Mouse (Mus musculus) neural tube, embryonic 10.5 days (tissue): Measurements from ENCODE around the gene Tardbp.

Source experiments
- DNase-seq: peaks from one replicate; pipeline ENCODE4 v3.0.0-alpha.2; 2017; ENCODE audit warnings: low spot score; ENCODE audit errors: extremely low spot score

Tardbp gene

DNA sequence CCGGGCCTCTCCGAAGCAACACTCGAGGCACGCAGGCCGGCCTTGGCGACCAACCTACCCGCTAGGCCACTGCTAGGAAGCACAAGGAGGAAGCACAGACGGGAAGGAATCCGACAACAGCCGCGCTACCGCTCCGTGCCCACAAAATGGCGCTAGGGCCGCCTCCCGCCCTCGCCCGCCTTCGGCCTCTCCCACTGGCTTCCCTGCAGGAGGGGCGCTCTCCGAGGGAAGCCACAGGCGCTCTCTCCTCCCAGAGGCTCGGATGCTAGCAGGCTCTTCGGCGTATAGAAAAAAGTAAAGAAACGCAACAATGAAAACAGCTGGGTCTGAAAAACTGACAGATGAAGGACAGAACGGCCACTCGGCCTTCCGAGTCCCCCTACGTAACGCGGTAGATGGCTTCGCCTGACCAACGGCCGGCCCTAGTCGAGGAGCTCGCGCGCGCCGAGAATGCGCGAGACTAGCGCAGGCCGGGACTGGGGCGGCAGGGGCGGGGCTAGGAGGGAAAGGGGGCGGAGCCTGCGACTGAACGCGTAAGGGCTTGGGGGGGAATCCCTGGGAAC, at the start of gene Tardbp:
Gene Tardbp, minus strand, starts transcription at position 397 of the 563 bp plus-strand sequence.
- DNase-seq = peak; percentile 95

DNA sequence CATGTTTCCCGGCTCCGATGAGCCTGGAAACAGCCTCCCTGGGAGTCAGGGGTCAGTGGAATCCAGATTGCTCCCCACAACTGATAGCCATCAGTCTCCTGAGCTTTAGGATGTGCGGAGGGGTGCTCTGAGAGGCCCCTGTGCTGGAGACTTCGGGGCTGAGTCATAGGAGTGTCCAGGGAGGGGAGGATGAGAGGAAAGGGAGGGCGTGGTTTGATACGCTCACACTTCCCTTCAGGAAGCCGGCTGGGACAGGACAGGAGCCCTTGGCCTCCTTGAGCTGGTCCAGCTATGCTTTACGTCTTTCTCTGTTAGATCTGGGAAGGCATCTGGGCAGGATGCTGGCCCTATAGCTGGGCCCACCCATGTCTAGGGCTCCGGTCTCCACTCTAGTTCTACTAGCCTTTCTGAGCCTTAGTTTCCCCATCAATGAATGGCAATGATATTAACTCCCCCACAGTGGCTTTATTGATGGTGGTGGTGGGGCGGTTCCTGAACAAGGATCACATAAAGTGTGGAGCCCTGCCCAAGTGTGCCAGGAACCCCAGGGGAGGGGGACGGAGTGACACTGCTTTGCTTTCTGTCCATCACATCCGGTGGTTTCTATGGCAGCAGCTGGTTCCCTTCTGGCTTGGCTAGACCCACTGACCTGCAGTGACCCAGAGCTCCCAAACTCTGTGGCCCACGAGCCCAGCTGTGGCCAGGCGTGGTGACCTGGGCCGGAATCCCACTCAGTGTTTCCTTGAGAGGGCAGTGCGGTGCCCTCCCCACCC, 49.6 kb upstream of the Tardbp start:
- peak; percentile 64 for DNase-seq

DNA sequence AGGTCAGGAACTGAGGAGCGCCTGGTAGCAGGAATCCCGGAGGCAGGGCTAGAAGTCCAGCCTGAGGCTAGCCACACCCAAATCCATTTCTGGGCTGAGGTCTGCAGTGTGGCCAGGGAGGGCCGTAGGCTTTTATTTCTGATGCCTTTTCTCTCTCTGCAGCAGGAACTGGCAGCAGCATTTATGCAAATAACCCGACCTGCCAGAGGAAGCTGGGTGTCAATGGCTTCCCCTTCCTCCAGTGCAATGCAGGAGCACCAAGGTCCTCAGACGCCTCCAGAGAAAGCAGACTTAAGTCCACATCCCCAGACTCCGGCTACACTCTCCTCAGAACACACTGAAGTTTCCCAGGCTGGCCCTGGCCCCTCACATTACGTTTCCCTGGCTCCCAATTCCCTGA, 48.2 kb upstream of the Tardbp start:
- DNase-seq = no peak

DNA sequence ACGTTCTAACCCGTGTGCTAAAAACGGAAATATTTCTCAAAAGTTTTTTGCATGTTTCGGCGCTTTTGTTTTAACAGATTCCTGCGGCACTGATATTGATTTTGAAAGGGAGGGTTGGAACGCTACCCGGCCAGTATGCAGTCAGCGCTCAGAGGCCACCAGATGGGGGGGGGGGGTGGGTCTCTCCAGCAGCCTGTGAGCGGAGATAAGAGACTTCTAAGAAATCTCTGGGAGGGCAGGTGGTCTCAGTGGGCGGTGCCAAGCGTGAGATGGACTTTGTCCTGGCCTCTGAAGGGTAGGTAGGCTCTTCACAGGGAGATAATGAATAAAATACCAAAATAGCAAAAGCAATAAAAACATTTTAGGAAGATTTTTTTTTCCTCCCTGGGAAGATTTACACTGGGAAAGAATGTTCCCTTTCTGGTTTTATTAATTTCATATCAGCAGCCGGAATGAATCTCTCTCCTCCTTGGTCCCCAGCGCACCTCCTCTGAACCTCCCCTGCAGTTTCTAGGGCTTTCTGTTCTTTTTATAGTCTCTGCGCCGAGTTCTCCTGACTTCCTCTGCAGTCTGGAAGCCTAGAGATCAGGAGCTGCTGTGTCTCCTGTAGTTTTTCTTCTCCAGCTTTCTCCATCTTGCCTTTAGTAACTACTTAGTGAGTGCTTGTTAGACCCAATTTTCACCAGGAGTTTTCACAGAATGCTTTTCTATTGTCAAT, 44.6 kb upstream of the Tardbp start:
- DNase-seq = no peak

DNA sequence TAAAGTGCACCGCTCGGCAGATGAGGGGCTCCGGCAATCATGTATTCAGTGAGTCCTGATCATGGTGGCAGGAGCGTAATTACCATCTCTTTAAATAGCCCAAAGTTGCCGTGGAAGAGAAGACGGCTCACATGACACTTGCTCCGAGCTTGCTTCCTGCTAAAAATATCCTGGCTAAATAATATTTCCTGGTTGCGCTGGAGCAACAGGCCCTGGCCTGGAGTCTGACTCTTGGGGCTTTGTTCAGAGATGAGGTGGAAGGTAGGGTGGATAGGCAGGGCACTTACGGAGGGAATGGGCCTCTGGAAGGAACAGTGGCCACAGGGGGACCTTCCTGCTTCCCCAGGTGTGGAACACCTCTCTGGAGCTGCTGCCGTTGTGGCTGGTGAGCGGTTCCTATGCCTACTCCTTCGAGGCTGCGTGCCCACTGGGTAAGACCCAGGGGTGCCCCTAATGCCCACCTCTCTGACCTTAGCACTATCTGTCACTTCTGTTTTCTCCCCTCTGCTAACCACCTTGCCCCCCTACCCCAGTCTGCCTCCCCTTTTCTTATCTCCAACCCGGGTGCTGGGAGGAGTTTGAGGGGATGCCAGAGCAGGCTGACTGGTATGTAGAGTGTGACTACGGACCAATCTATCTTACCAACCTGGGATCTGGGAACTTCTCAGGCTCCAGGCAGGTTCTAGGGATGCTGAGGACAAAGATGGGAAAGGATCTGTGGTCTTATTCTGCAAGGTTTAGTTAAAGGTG, 40.4 kb upstream of the Tardbp start:
- DNase-seq = no peak

DNA sequence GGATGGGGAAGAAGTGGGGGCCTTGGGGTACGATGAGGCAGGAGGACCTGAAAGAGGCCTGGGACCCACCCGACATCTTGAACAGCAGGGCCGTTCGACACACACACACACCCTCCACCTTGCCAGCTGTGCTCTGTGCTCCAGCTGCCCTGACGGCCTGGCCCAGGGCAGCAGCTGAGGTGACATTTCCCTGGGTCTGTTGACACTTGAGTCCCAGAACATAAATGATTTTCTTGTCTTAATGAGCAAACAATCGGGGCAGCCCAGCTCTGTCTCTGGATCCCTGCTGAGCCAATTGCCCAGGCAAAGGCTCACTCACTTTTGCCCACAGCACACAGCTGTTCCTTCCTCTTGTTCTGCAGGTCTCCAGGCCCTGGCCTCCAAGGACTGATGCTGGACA, 37.2 kb upstream of the Tardbp start:
- DNase-seq = no peak

DNA sequence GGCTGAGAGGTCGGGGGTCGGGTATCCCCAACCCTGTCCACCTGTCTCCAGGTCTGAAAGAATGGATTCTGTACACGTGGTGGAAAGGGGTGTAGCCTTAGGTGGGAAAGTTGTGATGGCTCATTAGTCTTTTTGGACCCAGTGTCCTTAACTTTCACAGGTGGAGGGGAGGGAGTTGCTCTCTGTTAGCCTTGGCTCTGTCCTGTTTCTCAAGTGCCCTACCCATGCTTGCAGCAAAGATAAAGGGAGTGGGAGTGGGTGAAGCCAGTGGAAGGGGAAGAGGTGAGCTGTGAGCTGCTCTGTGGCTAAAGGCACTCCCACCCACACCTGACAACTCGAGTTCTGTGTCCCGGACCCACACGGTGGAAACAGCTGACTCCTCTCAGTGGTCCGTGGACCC, 36.5 kb upstream of the Tardbp start:
- DNase-seq = no peak

DNA sequence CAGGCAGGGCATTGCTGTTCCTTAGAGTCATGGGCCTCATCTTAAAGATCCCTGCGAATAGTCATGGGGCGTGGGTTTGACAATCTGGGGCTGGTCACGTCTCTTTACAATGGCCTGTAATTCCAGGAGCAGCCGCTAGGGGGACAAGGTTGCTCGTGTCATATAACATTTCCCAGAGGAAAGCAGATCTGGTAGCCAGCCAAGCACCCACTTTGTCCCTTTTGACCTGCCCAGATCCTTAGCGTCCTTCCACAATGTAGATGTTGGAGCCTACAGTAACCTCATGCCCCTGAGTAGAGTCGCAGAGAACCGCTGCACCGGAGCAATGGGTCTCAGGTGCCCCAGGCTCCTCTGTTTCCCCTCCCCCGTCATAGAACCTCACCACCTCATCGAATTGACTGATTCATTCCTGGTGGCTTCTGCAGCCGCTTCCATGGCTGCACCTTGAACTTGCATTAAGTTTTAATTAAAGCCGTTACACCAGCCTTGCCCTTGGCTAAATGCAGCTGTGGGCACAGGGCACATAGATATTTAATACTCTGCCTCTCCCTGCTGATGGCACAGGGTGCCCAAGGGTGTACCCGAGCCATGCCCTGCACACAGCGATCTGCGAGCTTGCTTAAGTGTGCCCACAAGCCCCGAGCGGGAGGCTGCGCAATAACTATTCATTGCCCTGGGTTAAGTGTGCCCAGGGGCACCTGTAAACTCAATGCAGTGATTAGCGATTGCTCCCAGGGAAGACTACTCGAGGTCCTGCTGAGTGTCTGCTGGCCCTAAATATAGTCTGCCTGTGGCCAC, 35.5 kb upstream of the Tardbp start:
- DNase-seq = peak; percentile 88

DNA sequence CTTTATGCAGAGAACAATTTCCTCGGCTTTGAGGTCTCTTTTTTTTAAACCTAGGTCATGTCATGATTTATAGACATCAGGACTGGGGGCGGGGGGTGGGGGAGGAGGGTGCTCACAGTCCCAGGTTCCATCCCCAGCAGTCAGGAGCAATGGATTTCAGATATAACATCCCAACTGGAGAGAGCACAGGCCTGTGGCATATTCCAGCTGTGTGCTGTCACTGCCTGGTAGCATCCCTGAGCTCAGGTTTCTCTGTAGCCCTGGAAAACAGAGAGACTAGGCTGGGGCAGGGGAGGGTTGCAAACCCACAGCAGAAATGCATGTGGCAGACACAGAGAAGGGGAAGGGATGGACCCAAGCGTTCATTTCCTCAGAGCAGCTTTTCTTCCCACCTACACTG, 33.4 kb upstream of the Tardbp start:
- DNase-seq = no peak

DNA sequence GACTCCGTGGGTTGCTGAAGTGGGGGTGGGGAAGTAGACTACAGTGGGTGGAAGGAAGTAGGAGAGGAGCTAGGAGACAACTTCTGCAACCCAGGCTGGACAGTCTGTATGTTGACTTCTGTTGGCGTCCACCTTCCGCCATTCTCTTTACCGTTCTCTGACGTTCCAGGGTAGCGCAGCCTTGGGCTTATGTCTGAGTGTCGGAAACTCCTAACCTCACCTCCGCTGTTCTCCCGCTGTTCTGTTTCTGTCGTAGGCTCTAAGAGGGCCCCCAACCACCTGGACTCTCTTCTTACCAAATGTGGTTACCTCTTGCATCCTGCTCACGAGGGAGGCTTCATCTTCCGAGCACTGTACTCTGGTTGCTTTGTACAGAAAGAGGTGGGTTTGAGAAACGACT, 31.0 kb upstream of the Tardbp start:
- no peak for DNase-seq

DNA sequence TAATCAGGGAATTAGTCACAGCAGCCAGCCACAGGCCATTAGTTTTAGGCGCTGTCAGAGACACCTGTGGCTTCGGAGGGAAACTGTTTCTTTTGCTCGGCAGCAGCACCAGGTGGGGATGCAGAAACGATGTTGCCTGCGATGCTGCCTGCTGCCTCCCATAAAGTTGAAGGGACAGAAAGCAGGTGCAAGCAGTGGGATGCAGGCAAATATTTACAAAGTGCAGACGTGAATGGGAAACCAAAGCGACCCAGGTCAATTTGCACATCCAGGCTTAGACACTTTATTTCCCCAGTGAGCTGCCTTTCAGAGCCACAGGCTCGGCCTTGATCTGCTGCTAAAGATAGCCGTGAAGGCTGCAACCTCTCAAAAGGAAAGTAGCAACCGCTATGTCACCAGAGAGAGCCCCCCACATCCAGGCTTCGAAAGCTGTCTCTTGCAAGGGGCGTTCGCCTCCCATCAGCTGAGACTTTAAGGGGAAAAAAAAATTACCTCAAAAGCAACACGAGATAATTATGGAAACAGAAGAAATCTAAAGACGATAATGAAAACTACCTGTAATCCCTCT, 30.0 kb upstream of the Tardbp start:
- DNase-seq = no peak

DNA sequence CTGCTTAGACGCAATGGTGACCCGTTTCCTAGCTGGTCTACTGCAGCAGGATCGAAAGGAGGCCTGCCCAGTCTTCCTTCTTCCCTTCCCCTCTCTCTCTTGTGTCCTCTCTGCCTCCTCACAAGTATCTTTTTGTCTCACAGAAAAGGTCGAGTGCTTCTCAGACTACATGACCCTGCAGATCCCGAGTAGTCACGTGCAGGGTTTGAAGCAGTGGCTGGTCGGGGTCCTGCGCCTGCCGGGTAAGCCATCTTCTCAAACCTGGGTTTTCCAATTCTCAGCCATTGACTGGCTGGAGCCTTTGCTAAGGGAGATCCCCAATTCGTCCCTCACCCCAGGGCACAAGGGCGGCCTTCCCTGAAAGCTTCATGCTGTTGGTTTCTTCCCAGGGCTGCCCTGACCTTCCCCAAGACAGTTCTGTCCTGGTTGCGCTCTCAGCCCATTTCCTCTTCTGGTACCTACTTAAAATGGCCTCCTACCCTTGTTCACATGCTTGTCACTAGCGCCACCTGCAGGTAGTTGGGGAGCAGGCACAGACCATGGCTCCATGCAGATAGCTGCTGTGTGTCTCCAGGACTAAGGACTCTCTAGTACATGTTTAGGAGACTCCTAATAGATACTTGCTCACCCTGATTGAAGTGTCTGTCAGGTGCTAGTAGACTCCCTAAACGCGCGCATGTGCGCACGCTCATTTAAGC, 28.0 kb upstream of the Tardbp start:
- DNase-seq = peak; percentile 40

DNA sequence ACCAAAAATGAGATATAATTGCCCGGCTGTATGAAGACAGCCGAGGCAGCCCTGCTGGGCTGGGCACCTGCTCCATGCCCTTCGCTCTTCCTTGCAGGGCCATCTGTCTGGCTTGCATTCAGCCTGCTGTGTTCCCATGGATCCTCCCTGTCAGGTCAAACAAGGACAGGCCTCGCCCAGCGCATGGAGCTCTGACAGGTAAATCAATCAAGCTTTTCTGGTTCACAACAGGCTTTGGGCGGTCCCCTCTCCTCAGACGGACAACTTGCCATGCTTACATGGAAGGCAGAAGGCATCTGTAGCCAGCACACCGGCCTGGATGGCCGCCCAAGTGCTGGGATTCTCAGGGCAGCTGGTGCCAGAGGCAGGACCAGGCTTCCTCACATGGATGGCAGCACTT, 24.2 kb upstream of the Tardbp start:
- peak; percentile 56 for DNase-seq

DNA sequence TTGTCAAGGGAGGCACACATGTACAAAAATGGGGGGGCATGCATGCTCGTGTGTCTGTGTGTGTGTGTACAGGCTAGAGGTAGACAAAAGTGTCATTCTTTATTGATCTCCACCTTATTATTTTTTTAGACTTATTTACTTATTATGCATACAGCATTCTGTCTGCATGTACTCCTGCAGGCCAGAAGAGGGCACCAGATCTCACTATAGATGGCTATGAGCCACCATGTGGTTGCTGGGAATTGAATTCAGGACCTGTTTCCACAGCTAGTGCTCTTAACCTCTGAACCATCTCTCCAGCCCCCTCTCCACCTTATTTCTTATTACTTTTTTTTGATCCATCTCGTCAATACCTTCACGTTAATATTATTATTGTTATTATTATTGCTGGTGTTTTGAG, 22.5 kb upstream of the Tardbp start:
- no peak for DNase-seq

DNA sequence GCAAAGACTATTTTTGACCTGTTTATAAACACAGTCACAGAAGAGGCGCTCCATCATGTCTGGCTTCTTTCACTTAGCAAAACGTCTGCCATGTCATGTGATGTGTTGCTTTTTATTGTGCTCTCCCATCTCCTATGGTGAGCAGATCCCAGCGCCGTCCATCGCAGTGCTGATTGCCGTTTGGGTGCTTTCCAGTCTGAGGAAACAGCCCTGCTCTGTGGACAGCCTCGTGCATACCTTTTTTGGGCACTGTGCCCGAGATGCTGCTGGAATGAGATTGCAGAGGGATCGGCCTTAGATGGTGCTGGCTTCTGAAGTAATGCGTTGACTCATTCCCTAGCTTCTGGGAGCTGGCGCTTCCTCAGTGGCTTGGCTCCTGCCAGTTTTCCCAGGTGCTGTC, 19.8 kb upstream of the Tardbp start:
- no peak for DNase-seq

DNA sequence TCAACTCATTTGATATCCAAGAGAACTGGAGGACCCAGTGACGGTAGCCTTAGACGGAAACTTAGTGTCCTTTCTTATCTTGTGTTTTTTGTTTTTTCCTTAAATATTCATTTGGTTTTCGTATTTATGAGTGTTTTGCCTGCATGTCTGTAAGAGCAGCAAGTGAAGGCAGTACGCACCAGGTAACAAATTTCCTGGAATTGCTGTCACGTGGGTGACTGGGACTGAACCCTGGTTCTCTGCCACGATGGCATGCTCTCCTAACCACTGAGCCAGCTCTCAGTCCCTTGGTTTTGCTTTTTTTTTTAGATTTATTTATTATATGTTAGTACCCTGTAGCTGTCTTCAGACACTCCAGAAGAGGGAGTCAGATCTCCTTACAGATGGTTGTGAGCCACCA, 18.1 kb upstream of the Tardbp start:
- no peak for DNase-seq

DNA sequence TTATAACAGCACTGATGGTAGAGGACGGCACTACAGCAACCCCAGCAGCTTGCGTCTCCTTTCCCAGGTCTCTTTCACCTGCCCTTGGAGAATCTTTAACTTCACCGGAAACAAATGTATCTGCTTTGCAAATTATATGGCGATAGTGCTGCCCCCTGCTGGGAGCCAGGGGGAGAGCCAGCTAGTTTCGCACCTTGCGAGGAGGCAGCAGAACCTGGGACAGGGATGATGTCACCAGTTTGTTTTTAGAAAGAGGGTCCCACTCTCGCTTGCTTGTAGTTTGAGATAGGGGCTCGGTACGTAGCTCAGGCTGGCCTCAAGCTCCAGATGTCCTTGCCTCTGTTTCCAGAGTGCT, 17.3 kb upstream of the Tardbp start:
- DNase-seq = peak; percentile 72

DNA sequence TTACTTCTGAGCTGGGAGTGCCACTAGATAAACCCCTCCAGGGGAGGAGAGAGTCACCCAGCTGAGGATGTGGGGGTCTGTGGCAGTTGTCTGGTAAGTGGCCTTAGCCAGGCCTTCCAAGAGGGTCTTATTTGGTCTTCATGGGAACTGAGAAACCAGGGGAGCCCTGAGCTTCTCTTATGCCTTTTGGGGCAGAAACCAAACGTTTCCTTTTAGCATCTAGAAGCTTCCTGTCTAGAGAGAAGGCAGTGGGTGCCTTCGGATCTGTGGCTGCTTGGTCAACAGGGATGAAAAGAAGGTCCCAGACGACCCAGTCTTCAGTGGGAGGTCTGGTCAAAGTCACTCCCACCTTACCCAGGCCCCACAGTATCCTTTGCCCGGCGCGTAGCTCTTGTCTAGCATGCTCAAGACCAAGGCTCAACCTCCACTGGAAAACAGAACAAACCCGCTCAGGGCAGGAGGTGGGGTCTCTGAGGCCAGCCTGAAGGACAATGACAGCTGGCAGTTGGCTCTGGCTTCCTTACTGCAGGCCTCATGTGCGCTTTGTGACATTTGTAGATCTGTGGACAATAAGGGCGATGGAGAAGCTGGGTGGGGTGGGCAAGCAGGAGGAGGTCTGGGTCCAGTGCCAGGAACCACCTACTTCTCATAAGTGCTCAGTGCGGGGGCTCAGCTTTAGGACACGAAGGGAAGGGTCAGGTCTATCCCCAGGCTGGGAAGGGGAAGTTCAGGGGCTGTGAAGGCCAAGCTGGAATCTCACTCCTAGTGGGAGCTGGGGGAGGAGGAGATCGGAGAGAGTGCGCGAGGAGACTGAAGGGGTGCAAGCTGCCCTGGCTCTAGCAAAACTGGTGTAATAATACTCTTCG, 16.7 kb upstream of the Tardbp start, which contains the start of gene Gm572:
Gene Gm572, plus strand, starts transcription at position 27 of the 866 bp plus-strand sequence.
- DNase-seq = no peak

DNA sequence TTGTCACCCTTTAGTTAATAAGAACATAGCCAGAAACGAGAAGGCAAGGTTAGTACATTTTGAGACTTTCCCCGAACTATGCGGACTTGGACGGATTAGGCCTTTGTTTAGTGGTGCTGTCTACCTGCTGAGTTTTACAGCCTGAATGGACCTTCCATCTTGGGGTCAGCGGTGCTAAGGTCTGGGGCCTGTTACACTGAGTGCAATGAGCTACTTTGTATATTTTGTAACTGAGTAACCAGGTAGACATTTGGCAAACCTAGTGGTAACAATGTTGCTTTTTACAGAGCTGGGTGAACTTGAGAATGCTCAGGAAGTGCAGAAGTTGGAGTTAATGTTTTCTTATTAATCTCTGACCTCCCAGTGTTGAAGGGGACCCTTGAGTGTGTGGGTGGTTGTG, 14.3 kb upstream of the Tardbp start:
- DNase-seq = no peak
